Mouse (Mus musculus) heart, embryonic 11.5 days (tissue): Measurements from ENCODE around the gene Alpk3. TPM values are rescaled to one million over a fixed set of nuclear protein-coding genes. Genes with fewer than 3 reads are reported as not detected.

Experiments used
- ATAC-seq: fragments of 200-750 bp; cut with Nextera tagmentation; replicated peaks from 2 replicates; pipeline ENCODE4 v1.8.0; 2017; ENCODE audit warnings: moderate library complexity; ENCODE audit not compliant: insufficient number of reproducible peaks, low FRiP score, low TSS enrichment
- H3K27ac ChIP-seq: fragments of 300-500 bp; sonication (generic); 2 replicates; pipeline ENCODE4 v1.5.1; 2014; ENCODE audit warnings: mild to moderate bottlenecking, low read depth, low read length
- H3K27me3 ChIP-seq: fragments of 300-500 bp; sonication (generic); 2 replicates; pipeline ENCODE4 v1.6.1; 2014; ENCODE audit warnings: mild to moderate bottlenecking, low read length, mixed read lengths; ENCODE audit not compliant: control insufficient read depth, insufficient read depth
- H3K36me3 ChIP-seq: fragments of 300-500 bp; sonication (generic); 2 replicates; pipeline ENCODE4 v1.6.1; 2014; ENCODE audit warnings: mild to moderate bottlenecking, low read length, moderate library complexity, mixed read lengths; ENCODE audit not compliant: control insufficient read depth, insufficient read depth
- H3K4me1 ChIP-seq: fragments of 300-500 bp; sonication (generic); 2 replicates; pipeline ENCODE4 v1.6.1; 2014; ENCODE audit warnings: low read length; ENCODE audit not compliant: control insufficient read depth, insufficient read depth
- H3K4me2 ChIP-seq: fragments of 300-500 bp; sonication (generic); 2 replicates; pipeline ENCODE4 v1.6.1; 2014; ENCODE audit warnings: mild to moderate bottlenecking, moderate library complexity
- H3K4me3 ChIP-seq: fragments of 300-500 bp; sonication (generic); 2 replicates; pipeline ENCODE4 v1.5.1; 2014; ENCODE audit warnings: low read depth, low read length
- H3K9ac ChIP-seq: fragments of 300-500 bp; sonication (generic); 2 replicates; pipeline ENCODE4 v1.6.1; 2014; ENCODE audit warnings: mild to moderate bottlenecking, low read depth, low read length, moderate library complexity
- H3K9me3 ChIP-seq: fragments of 300-500 bp; sonication (generic); replicated peaks from 2 replicates; pipeline ENCODE4 v1.6.1; 2016; ENCODE audit warnings: low read length; ENCODE audit not compliant: control insufficient read depth
- WGBS: fragments of 180-500 bp; shearing (Covaris S2); extraction: QIAGEN DNeasy Blood & Tissue Kit; methylation state at CpG from one replicate; pipeline ENCODE4 v1.1.7; 2014; ENCODE audit not compliant: insufficient replicate concordance; 5-methylcytosine and 5-hydroxymethylcytosine counted together
- polyA plus RNA-seq: library from polyadenylated mRNA; unstranded; fragments of >200 nt; fragmentation: Nextera tagmentation; extraction: Ambion mirVana; gene quantifications from 2 replicates; pipeline ENCODE4 v1.2.1, GENCODE M21; 2014

Gene Alpk3
- polyA plus RNA-seq, 1 experiment from 2014 or later = 22.8 TPM

GRCm38 (mm10) chr7:81060908-81061307, 3.5 kb downstream of the Alpk3 start:
- ATAC-seq = no peak
- Histone ChIP-seq H3K27ac (no peak overlapping the region), H3K4me2 (no peak overlapping the region), H3K4me1 (peaks cover 44% of the 10 kb centered on the region), H3K36me3 (peaks cover 7% of the 10 kb centered on the region), H3K4me3 (no peak overlapping the region), H3K27me3 (no peaks in the 10 kb centered on the region), H3K9ac (no peak overlapping the region), H3K9me3 (no peaks in the 10 kb centered on the region)
- 80% methylated on average over 2 of the region's 2 CpGs for WGBS

- Histone ChIP-seq H3K9ac (no peak overlapping the region), H3K4me1 (peaks cover 46% of the 10 kb centered on the region), H3K9me3 (no peaks in the 10 kb centered on the region), H3K36me3 (peaks cover 7% of the 10 kb centered on the region), H3K27me3 (no peaks in the 10 kb centered on the region), H3K4me3 (no peak overlapping the region), H3K4me2 (no peak overlapping the region), H3K27ac (no peak overlapping the region)
- no peak for ATAC-seq
- WGBS = 81% methylated on average over 11 of the region's 11 CpGs
Observed at GRCm38 (mm10) chr7:81061936-81062335, 4.5 kb downstream of the Alpk3 start.

- Histone ChIP-seq H3K27me3 (no peaks in the 10 kb centered on the region), H3K9ac (no peak overlapping the region), H3K36me3 (peaks cover 7% of the 10 kb centered on the region), H3K27ac (no peak overlapping the region), H3K4me2 (no peak overlapping the region), H3K4me3 (no peak overlapping the region), H3K9me3 (no peaks in the 10 kb centered on the region), H3K4me1 (peaks cover 32% of the 10 kb centered on the region)
- ATAC-seq = no peak
- WGBS = 72% methylated on average over 9 of the region's 9 CpGs
Observed at GRCm38 (mm10) chr7:81063332-81063731, 5.9 kb downstream of the Alpk3 start.

GRCm38 (mm10) chr7:81066714-81067113, 9.3 kb downstream of the Alpk3 start:
- 0 out of 2 replicates have a peak overlapping the region, but pooled peaks have one; percentile 29 for H3K27ac ChIP-seq
- peaks cover 7% of the 10 kb centered on the region for H3K36me3 ChIP-seq
- H3K9me3 ChIP-seq = no peaks in the 10 kb centered on the region

GRCm38 (mm10) chr7:81072463-81072862, 15.1 kb downstream of the Alpk3 start:
- Histone ChIP-seq H3K4me3 (no peak overlapping the region), H3K36me3 (peaks cover 15% of the 10 kb centered on the region), H3K9ac (no peak overlapping the region), H3K4me2 (no peak overlapping the region), H3K4me1 (peaks cover 41% of the 10 kb centered on the region), H3K9me3 (no peaks in the 10 kb centered on the region), H3K27me3 (no peaks in the 10 kb centered on the region), H3K27ac (peak overlapping the region; percentile 13)
- WGBS = 28% methylated on average over 5 of the region's 5 CpGs
- no peak for ATAC-seq

More at GRCm38 (mm10) chr7:81066714-81067113, 9.3 kb downstream of the Alpk3 start:
- Histone ChIP-seq H3K27me3 (no peaks in the 10 kb centered on the region), H3K9ac (no peak overlapping the region), H3K4me3 (no peak overlapping the region), H3K4me2 (no peak overlapping the region), H3K4me1 (peaks cover 17% of the 10 kb centered on the region)
- 22% methylated on average over 6 of the region's 6 CpGs for WGBS
- no peak for ATAC-seq

GRCm38 (mm10) chr7:81073273-81073672, 15.9 kb downstream of the Alpk3 start:
- no peak overlapping the region for H3K4me3 ChIP-seq
- no peaks in the 10 kb centered on the region for H3K9me3 ChIP-seq
- no peak overlapping the region for H3K9ac ChIP-seq
- H3K27me3 ChIP-seq = no peaks in the 10 kb centered on the region
- peaks cover 15% of the 10 kb centered on the region for H3K36me3 ChIP-seq
- no peak for ATAC-seq
- H3K4me2 ChIP-seq = no peak overlapping the region
- WGBS = 83% methylated on average over 5 of the region's 5 CpGs
- H3K27ac ChIP-seq = 0 out of 2 replicates have a peak overlapping the region, but pooled peaks have one; percentile 13
- peaks cover 49% of the 10 kb centered on the region for H3K4me1 ChIP-seq

GRCm38 (mm10) chr7:81074546-81074945, 17.1 kb downstream of the Alpk3 start:
- ATAC-seq = no peak
- no peak overlapping the region for H3K4me3 ChIP-seq
- peak overlapping the region; percentile 95 for H3K27ac ChIP-seq
- no peaks in the 10 kb centered on the region for H3K9me3 ChIP-seq
- H3K9ac ChIP-seq = 0 out of 2 replicates have a peak overlapping the region, but pooled peaks have one; percentile 34
- no peaks in the 10 kb centered on the region for H3K27me3 ChIP-seq
- WGBS = 51% methylated on average over 9 of the region's 9 CpGs
- H3K4me2 ChIP-seq = no peak overlapping the region
- peaks cover 15% of the 10 kb centered on the region; the same call in 1 of the 2 replicates for H3K36me3 ChIP-seq
- H3K4me1 ChIP-seq = peaks cover 60% of the 10 kb centered on the region

GRCm38 (mm10) chr7:81075299-81075698, 17.9 kb downstream of the Alpk3 start:
- 41% methylated on average over 7 of the region's 7 CpGs for WGBS
- Histone ChIP-seq H3K9ac (no peak overlapping the region), H3K27me3 (no peaks in the 10 kb centered on the region), H3K27ac (peak overlapping the region; percentile 95; the same call in 1 of the 2 replicates), H3K4me1 (peaks cover 62% of the 10 kb centered on the region), H3K9me3 (no peaks in the 10 kb centered on the region), H3K4me3 (no peak overlapping the region), H3K4me2 (no peak overlapping the region), H3K36me3 (peaks cover 13% of the 10 kb centered on the region; the same call in 1 of the 2 replicates)
- no peak for ATAC-seq

GRCm38 (mm10) chr7:81075732-81076131, 18.3 kb downstream of the Alpk3 start:
- Histone ChIP-seq H3K36me3 (peaks cover 13% of the 10 kb centered on the region; the same call in 1 of the 2 replicates), H3K27ac (peak overlapping the region; percentile 95)

More at GRCm38 (mm10) chr7:81075732-81076131, 18.3 kb downstream of the Alpk3 start:
- no peaks in the 10 kb centered on the region for H3K27me3 ChIP-seq
- H3K9ac ChIP-seq = no peak overlapping the region
- no peak overlapping the region for H3K4me3 ChIP-seq
- WGBS = 62% methylated on average over 5 of the region's 5 CpGs
- H3K4me1 ChIP-seq = peaks cover 60% of the 10 kb centered on the region
- no peak overlapping the region for H3K4me2 ChIP-seq
- no peaks in the 10 kb centered on the region for H3K9me3 ChIP-seq
- no peak for ATAC-seq
